Comparison of ENCODE assay signal across 28 mouse cellular contexts in the genomic region with DNA sequence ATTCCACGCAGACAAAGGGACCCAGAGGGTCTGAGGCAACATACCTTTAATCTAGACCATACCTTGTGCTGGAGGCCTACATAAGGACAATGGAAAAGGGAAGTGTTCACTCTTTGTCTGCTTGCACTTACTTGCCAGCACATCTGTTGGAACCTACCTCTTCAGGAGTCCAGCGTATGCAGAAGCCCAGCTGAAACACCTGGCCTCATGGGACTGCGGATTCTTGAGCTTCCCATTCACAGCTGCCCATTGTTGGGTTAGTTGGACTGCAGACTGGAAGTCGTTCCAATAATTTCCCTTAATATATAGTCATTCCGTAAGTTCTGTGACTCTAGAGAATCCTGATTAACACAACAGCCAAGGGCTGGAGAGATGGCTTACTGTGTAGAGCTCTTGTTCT. TPM values are rescaled to one million over a fixed set of nuclear protein-coding genes. Genes with fewer than 3 reads are reported as not detected.
DNase-seq lines count a peak whose midpoint lies in the region; TF ChIP-seq lines count a peak whose summit lies in the region.
"Had no signal": no experiment of that assay in that cellular context is flagged by ENCODE, and none has a peak within 500 bp of the region (broad histone marks: within the 10 kb centered on the region; RNA-seq: fewer than 3 reads in every experiment).

No protein-coding gene starts in this region.

- no peaks in the 10 kb centered on the region for H3K36me3 ChIP-seq in heart, adult 2 months (ENCODE audit: control insufficient read depth, insufficient read depth, low read length)
- H3K36me3 ChIP-seq: embryonic facial prominence, embryonic 13.5 days; embryonic facial prominence, embryonic 15.5 days; forebrain, embryonic 10.5 days; forebrain, embryonic 12.5 days had no signal

- intact Hi-C loops in heart, adult 2 months (cut with DNase I), result no loop called here

- no peaks in the 10 kb centered on the region for H3K79me2 ChIP-seq in heart, adult 2 months (replicated peaks; ENCODE audit: control insufficient read depth, insufficient read depth, low read length)

- H3K4me3 ChIP-seq in heart, adult 2 months, result no peak overlapping the region
- H3K4me3 ChIP-seq: embryonic facial prominence, embryonic 13.5 days; embryonic facial prominence, embryonic 15.5 days; erythroblast, embryonic 14.5 days; forebrain, embryonic 10.5 days; forebrain, embryonic 12.5 days had no signal

- TF ChIP-seq CTCF in heart, adult 2 months (IDR thresholded peaks at IDR 0.05), result no peak

- no peak overlapping the region for H3K9ac ChIP-seq in heart, adult 2 months (ENCODE audit: low read depth, low read length)
- H3K9ac ChIP-seq: embryonic facial prominence, embryonic 13.5 days; embryonic facial prominence, embryonic 15.5 days; forebrain, embryonic 12.5 days had no signal

- H3K27me3 ChIP-seq in heart, adult 2 months (ENCODE audit: control insufficient read depth, insufficient read depth, low read length), result peaks cover 6% of the 10 kb centered on the region
- H3K27me3 ChIP-seq: Patski had no signal

- no peak overlapping the region for H3K27ac ChIP-seq in heart, adult 2 months
- H3K27ac ChIP-seq: embryonic facial prominence, embryonic 13.5 days; embryonic facial prominence, embryonic 15.5 days; forebrain, embryonic 10.5 days; forebrain, embryonic 12.5 days had no signal

- H3K4me1 ChIP-seq in heart, adult 2 months (ENCODE audit: control insufficient read depth, insufficient read depth, low read length), result no peaks in the 10 kb centered on the region; the same call in 1 of the 2 replicates

- 87% methylated on average over 5 of the region's 5 CpGs for WGBS in heart, adult 2 months

- no peak for TF ChIP-seq POLR2A in heart, adult 2 months (IDR thresholded peaks at IDR 0.05; ENCODE audit: insufficient read depth, low read depth, low read length)

- peak; percentile 87 for DNase-seq in heart, adult 11 months
- no peak for DNase-seq in heart, adult 2 months
- DNase-seq in testis, postnatal 10 days (ENCODE audit: low spot score), result peak; percentile 20
- no peak for DNase-seq in testis, postnatal 14 days (ENCODE audit: low spot score)
- no peak for DNase-seq in right cerebral cortex, postnatal 4 days
- DNase-seq: adrenal gland, adult 8-10 months; adrenal gland, postnatal 14 days; adrenal gland, postnatal 36 days; cerebellum, adult 11-12 months; cerebellum, adult 8-10 months; cerebellum, adult 9-11 months; cerebellum, postnatal 14 days; cerebellum, postnatal 36 days; embryo, embryonic 11 days had no signal

- no peak for TF ChIP-seq EP300 in heart, adult 2 months (IDR thresholded peaks at IDR 0.05; ENCODE audit: insufficient read depth, low read depth, low read length)

RNA-seq across cellular contexts. Expression of gene BC107364, which starts 20.0 kb away (rescaled TPM):
- not detected for total RNA-seq in heart, adult 2 months (2021)
- 0.15 TPM in 1 of 2 replicates, not detected in the other for polyA plus RNA-seq in heart, adult 2 months (2012; rRNA removed)
- total RNA-seq: adrenal gland, adult 18-20 months; adrenal gland, adult 8-10 months; adrenal gland, postnatal 14 days; adrenal gland, postnatal 36 days; common myeloid progenitor, adult 5-6 weeks; ES-E14 had no signal
- polyA plus RNA-seq: C2C12; embryonic facial prominence, embryonic 11.5 days; erythroblast, embryonic 14.5 days; forebrain, embryonic 10.5 days; forebrain, embryonic 12.5 days; forebrain, embryonic 14.5 days; forebrain, embryonic 16.5 days; Patski had no signal

RNA-seq across cellular contexts. Expression of gene Hfe2, which starts 52.9 kb away (rescaled TPM):
- total RNA-seq in heart, adult 2 months (2021), result 100 to 1,000 TPM; 289 to 295 TPM
- 199 and 261 TPM in 2 replicates for polyA plus RNA-seq in heart, adult 2 months (2012; rRNA removed)
- total RNA-seq: adrenal gland, postnatal 36 days; common myeloid progenitor, adult 5-6 weeks had no signal
- polyA plus RNA-seq: activated CD4-positive, CD25-positive, alpha-beta regulatory T cell, adult 4 months; erythroblast, embryonic 14.5 days; Patski had no signal

Comparison
In these comparisons a context has a peak if more than half of its experiments do, and no peak if none do; other contexts are left out.
1. DNase-seq: peak in heart, adult 11 months (single experiment) and testis, postnatal 10 days (single experiment); none in heart, adult 2 months (0 of 2), testis, postnatal 14 days (single experiment) and right cerebral cortex, postnatal 4 days (single experiment).